23 mouse cellular contexts compared by ENCODE assay signal in the genomic region with DNA sequence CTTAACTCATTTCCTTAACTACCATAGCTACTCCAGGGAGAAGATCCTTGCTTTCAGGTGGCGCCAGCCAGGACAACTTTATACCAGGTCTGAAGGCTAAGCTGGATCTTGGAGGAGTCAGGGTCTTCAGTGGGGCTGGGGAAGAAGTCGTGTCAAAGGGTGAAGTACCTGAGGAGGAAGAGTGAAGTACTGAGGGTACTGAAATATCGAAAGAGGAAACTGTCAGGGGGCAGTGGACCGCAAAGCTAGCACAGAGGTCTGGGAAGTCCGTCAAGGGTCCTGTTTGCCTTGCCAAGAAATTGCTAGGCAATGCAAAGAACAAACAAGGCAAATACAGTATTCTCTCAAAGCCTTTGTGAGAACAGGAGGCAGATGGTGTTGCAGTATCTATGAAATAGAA. TPM values are rescaled to one million over a fixed set of nuclear protein-coding genes. Genes with fewer than 3 reads are reported as not detected.
DNase-seq lines count a peak whose midpoint lies in the region; TF ChIP-seq lines count a peak whose summit lies in the region.
"Had no signal": no experiment of that assay in that cellular context is flagged by ENCODE, and none has a peak within 500 bp of the region (broad histone marks: within the 10 kb centered on the region; RNA-seq: fewer than 3 reads in every experiment).

No protein-coding gene starts in this region.

- TF ChIP-seq RAD21 in CH12.LX (IDR thresholded peaks at IDR 0.05; ENCODE audit: low read depth, low read length), result no peak

- no peaks in the 10 kb centered on the region for H3K27me3 ChIP-seq in CH12.LX (replicated peaks)
- H3K27me3 ChIP-seq: embryonic facial prominence, embryonic 13.5 days; forebrain, embryonic 12.5 days; forebrain, embryonic 15.5 days; heart, embryonic 13.5 days; hindbrain, embryonic 12.5 days; hindbrain, embryonic 15.5 days; Patski had no signal

- no peaks in the 10 kb centered on the region for H3K9me3 ChIP-seq in CH12.LX (replicated peaks; ENCODE audit: low read length)
- H3K9me3 ChIP-seq: embryonic facial prominence, embryonic 10.5 days; embryonic facial prominence, embryonic 13.5 days; forebrain, embryonic 12.5 days; forebrain, embryonic 15.5 days; G1E; heart, embryonic 13.5 days; hindbrain, embryonic 12.5 days; hindbrain, embryonic 15.5 days had no signal

- TF ChIP-seq POLR2A in CH12.LX (IDR thresholded peaks at IDR 0.05; ENCODE audit: low read depth, low read length), result no peak
- TF ChIP-seq POLR2A in cortical plate, adult 2 months (IDR thresholded peaks at IDR 0.05; ENCODE audit: extremely low read depth, insufficient read depth, low read length), result no peak

- dilution Hi-C loops in CH12.LX (cut with MboI; ENCODE audit: extremely low pct_ligation_motif_present, extremely low pct_unique_long_range_greater_than_20kb, low sequenced_read_pairs), result no loop called here

- peak overlapping the region; percentile 7; the same call in 1 of the 2 replicates for H3K27ac ChIP-seq in layer of hippocampus, adult 2 months
- peak overlapping the region; percentile 20; the same call in 1 of the 2 replicates for H3K27ac ChIP-seq in CH12.LX (ENCODE audit: insufficient read depth, low read depth)
- peak overlapping the region; percentile 40; the same call in 1 of the 2 replicates for H3K27ac ChIP-seq in cortical plate, adult 2 months (ENCODE audit: insufficient read depth, low read length)
- H3K27ac ChIP-seq: embryonic facial prominence, embryonic 10.5 days; embryonic facial prominence, embryonic 13.5 days; forebrain, embryonic 15.5 days; heart, embryonic 13.5 days; hindbrain, embryonic 12.5 days; hindbrain, embryonic 15.5 days had no signal

- no peak for DNase-seq in layer of hippocampus, adult 2 months (ENCODE audit: low spot score in 2 of 2)
- DNase-seq in layer of hippocampus, postnatal 36 days, result no peak
- DNase-seq in CH12.LX (ENCODE audit: extremely low read depth), result no peak
- DNase-seq in urinary bladder, postnatal 36 days (ENCODE audit: low spot score in 2 of 2), result no peak
- no peak for DNase-seq in ovary, postnatal 36 days (ENCODE audit: low spot score)
- DNase-seq: adrenal gland, postnatal 10 days; adrenal gland, postnatal 36 days; cerebellum, adult 18-20 months; cerebellum, adult 9-10 months; cerebellum, postnatal 14 days; embryo, embryonic 11 days; gastrocnemius, postnatal 25 days had no signal

- no peaks in the 10 kb centered on the region for H3K36me3 ChIP-seq in CH12.LX (replicated peaks in 1 of 2; ENCODE audit: control insufficient read depth in 1 of 2, insufficient read depth in 1 of 2, low read length in 1 of 2)
- H3K36me3 ChIP-seq: embryonic facial prominence, embryonic 10.5 days; embryonic facial prominence, embryonic 13.5 days; forebrain, embryonic 12.5 days; forebrain, embryonic 15.5 days; G1E; heart, embryonic 13.5 days; hindbrain, embryonic 12.5 days; hindbrain, embryonic 15.5 days had no signal

- H3K4me3 ChIP-seq in layer of hippocampus, adult 2 months, result no peak overlapping the region
- no peak overlapping the region for H3K4me3 ChIP-seq in CH12.LX (replicated peaks in 1 of 3; ENCODE audit: low read depth in 2 of 3, low read length in 2 of 3, poor library complexity in 1 of 3)
- H3K4me3 ChIP-seq in cortical plate, adult 2 months (ENCODE audit: insufficient read depth, low read length), result no peak overlapping the region
- H3K4me3 ChIP-seq: embryonic facial prominence, embryonic 10.5 days; embryonic facial prominence, embryonic 13.5 days; erythroblast, embryonic 14.5 days; forebrain, embryonic 12.5 days; forebrain, embryonic 15.5 days; heart, embryonic 13.5 days; hindbrain, embryonic 12.5 days; hindbrain, embryonic 15.5 days had no signal

- peak overlapping the region; percentile 94 for H3K4me2 ChIP-seq in CH12.LX (ENCODE audit: insufficient read depth, low read depth, poor library complexity, severe bottlenecking)
- H3K4me2 ChIP-seq: embryonic facial prominence, embryonic 13.5 days; forebrain, embryonic 12.5 days; forebrain, embryonic 15.5 days; hindbrain, embryonic 12.5 days; hindbrain, embryonic 15.5 days had no signal

- peak; percentile 50; the same call in 1 of the 2 replicates for TF ChIP-seq EP300 in CH12.LX (IDR thresholded peaks at IDR 0.05; ENCODE audit: low read length)

- no peak for TF ChIP-seq CTCF in layer of hippocampus, adult 2 months (conservative IDR thresholded peaks at IDR 0.05)
- no peak for TF ChIP-seq CTCF in CH12.LX (conservative IDR thresholded peaks at IDR 0.05 in 1 of 2, IDR thresholded peaks at IDR 0.05 in 1 of 2; ENCODE audit: low read depth in 2 of 2, low read length in 2 of 2)
- TF ChIP-seq CTCF in cortical plate, adult 2 months (IDR thresholded peaks at IDR 0.05; ENCODE audit: extremely low read depth, insufficient read depth, low read length), result no peak

- H3K4me1 ChIP-seq in CH12.LX (ENCODE audit: control insufficient read depth in 1 of 2, insufficient read depth in 2 of 2), result peaks cover 14 to 50% of the 10 kb centered on the region in 2 experiments
- no peaks in the 10 kb centered on the region for H3K4me1 ChIP-seq in cortical plate, adult 2 months (ENCODE audit: control insufficient read depth, insufficient read depth, low read length)
- H3K4me1 ChIP-seq: forebrain, embryonic 12.5 days; hindbrain, embryonic 15.5 days had no signal

- H3K9ac ChIP-seq in CH12.LX (ENCODE audit: insufficient read depth, low read depth), result no peak overlapping the region
- H3K9ac ChIP-seq: embryonic facial prominence, embryonic 13.5 days; forebrain, embryonic 12.5 days; forebrain, embryonic 15.5 days; heart, embryonic 13.5 days; hindbrain, embryonic 12.5 days; hindbrain, embryonic 15.5 days had no signal

- in situ Hi-C loops in CH12.LX (cut with MboI; ENCODE audit: low pct_ligation_motif_present, low pct_unique_long_range_greater_than_20kb, low sequenced_read_pairs), result no loop called here

- no peaks in the 10 kb centered on the region for H3K79me2 ChIP-seq in CH12.LX (replicated peaks; ENCODE audit: control insufficient read depth, extremely low read depth, insufficient read depth, poor library complexity, severe bottlenecking)

TF ChIP-seq in CH12.LX, 34 proteins besides CTCF, POLR2A, EP300 and RAD21:
- TF ChIP-seq GABPA (IDR thresholded peaks at IDR 0.05; ENCODE audit: insufficient replicate concordance, low read depth, low read length) (no peak), SIN3A (IDR thresholded peaks at IDR 0.05; ENCODE audit: low read length) (no peak), POLR2AphosphoS2 (IDR thresholded peaks at IDR 0.05; ENCODE audit: low read depth, low read length) (no peak), CHD1 (IDR thresholded peaks at IDR 0.05; ENCODE audit: low read depth, low read length) (no peak), JUND (conservative IDR thresholded peaks at IDR 0.05; ENCODE audit: low read depth, low read length) (no peak), IRF4 (IDR thresholded peaks at IDR 0.05; ENCODE audit: low read depth, low read length) (peak; percentile 27; the same call in 1 of the 2 replicates), CHD2 (IDR thresholded peaks at IDR 0.05; ENCODE audit: low read length) (no peak), HCFC1 (IDR thresholded peaks at IDR 0.05; ENCODE audit: low read depth, low read length) (no peak), MXI1 (IDR thresholded peaks at IDR 0.05; ENCODE audit: low read depth, low read length) (0 out of 2 replicates have a peak, but pooled peaks have one; percentile 27), MAX (IDR thresholded peaks at IDR 0.05; ENCODE audit: low read length) (no peak), MAFK (IDR thresholded peaks at IDR 0.05; ENCODE audit: insufficient replicate concordance, low read length) (no peak), PAX5 (IDR thresholded peaks at IDR 0.05; ENCODE audit: low read length) (no peak), RCOR1 (conservative IDR thresholded peaks at IDR 0.05; ENCODE audit: low read depth, low read length) (no peak)

RNA-seq across cellular contexts. Expression of gene Slc1a3, which starts 29.6 kb away (rescaled TPM):
- total RNA-seq in layer of hippocampus, adult 2 months (2021), result 100 to 1,000 TPM; 388 to 405 TPM
- total RNA-seq in layer of hippocampus, postnatal 36 days (2021), result 100 to 1,000 TPM; 377 to 416 TPM
- total RNA-seq in CH12.LX (2012; rRNA removed) (9.9 and 12.6 TPM in 2 replicates), CH12.LX (2014; rRNA removed) (6.5 and 8.2 TPM in 2 replicates)
- polyA plus RNA-seq in CH12.LX (2012; ENCODE audit: insufficient read length, low read depth), result 3.7 and 4.5 TPM in 2 replicates
- 373 TPM in 2 replicates for polyA plus RNA-seq in cortical plate, adult 2 months (2012; rRNA removed)
- polyA plus RNA-seq: erythroblast, embryonic 14.5 days; G1E had no signal

Comparison
In these comparisons a context has a peak if more than half of its experiments do, and no peak if none do; other contexts are left out.
1. RNA of gene Slc1a3, which starts 29.6 kb away (total RNA-seq): 377 to 416 TPM in layer of hippocampus, postnatal 36 days and 388 to 405 TPM in layer of hippocampus, adult 2 months; 6.5 to 12.6 TPM in CH12.LX; every median in the first group is over 10 times any median in the second.
2. Peak in every context shown above with its lines, with median percentiles within 50 percentile points of each other: H3K27ac ChIP-seq.